Mouse (Mus musculus): ENCODE data around the gene Bcl6b.

DNA sequence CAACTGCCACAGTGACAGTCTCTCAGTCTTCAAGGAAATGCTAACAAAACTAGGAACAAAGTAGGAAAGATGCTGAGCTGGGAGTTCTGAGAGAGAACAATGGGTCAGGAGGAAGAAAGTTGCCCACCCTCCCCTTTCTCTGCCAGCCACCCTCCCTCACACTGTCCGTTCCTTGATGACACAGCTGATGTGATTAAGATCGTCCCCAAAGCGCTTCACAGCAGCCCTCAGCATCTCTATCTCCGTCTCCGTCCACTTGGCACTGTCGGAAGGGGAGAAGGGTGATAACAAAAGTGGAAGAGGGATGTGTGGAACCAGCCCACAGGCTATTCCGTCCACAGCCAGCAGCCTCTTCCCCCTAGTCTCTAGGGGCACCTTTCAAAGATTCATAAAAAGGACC is 7.1 kb upstream of the Bcl6b start:
- TF ChIP-seq POLR2A (IDR thresholded peaks at IDR 0.05; ENCODE audit: control insufficient read depth, low read depth, low read length) (no peak), CTCF (IDR thresholded peaks at IDR 0.05; ENCODE audit: control insufficient read depth, insufficient read depth, insufficient replicate concordance, low read depth, low read length) (no peak)

All from testis, adult 2 months (tissue).